10 mouse cellular contexts compared by ENCODE assay signal in genomic region chr3:84929171-84929570, GRCm38 (mm10).
"Had no signal": no experiment of that assay in that cellular context is flagged by ENCODE, and none has a peak within 500 bp of the region (broad histone marks: within the 10 kb centered on the region; RNA-seq: fewer than 3 reads in every experiment).

No protein-coding gene starts in this region.

- H3K9ac ChIP-seq: limb, embryonic 15.5 days; liver, embryonic 14.5 days; midbrain, embryonic 12.5 days had no signal

- H3K36me3 ChIP-seq: limb, embryonic 15.5 days; midbrain, embryonic 12.5 days had no signal

- H3K4me3 ChIP-seq: limb, embryonic 15.5 days; midbrain, embryonic 12.5 days had no signal

- H3K9me3 ChIP-seq: limb, embryonic 15.5 days; midbrain, embryonic 12.5 days had no signal

- ATAC-seq: midbrain, embryonic 16.5 days had no signal

- H3K4me1 ChIP-seq: limb, embryonic 15.5 days; midbrain, embryonic 12.5 days had no signal

- H3K4me2 ChIP-seq: limb, embryonic 15.5 days; midbrain, embryonic 12.5 days had no signal

- H3K27ac ChIP-seq: limb, embryonic 15.5 days; liver, embryonic 14.5 days; midbrain, embryonic 12.5 days had no signal

- DNase-seq: kidney, postnatal 25 days; layer of hippocampus, adult 9-11 months; layer of hippocampus, postnatal 36 days; lung, adult 18-20 months; right cerebral cortex, postnatal 14 days; thymus, postnatal 4 days had no signal

- H3K27me3 ChIP-seq: limb, embryonic 15.5 days; midbrain, embryonic 12.5 days had no signal
